Mouse (Mus musculus) lung, embryonic 14.5 days (tissue): ENCODE data around the gene Hoxd3. TPM values are rescaled to one million over a fixed set of nuclear protein-coding genes. Genes with fewer than 3 reads are reported as not detected.

Experiments used
- ATAC-seq: fragments of 200-750 bp; cut with Nextera tagmentation; 2 replicates; pipeline ENCODE4 v1.8.0; 2017; ENCODE audit warnings: mild to moderate bottlenecking, moderate TSS enrichment, moderate library complexity; ENCODE audit not compliant: insufficient read depth
- DNase-seq: peaks from one replicate; pipeline ENCODE4 v3.0.0-alpha.2; 2015
- H3K27ac ChIP-seq: fragments of 300-500 bp; sonication (generic); 2 replicates; pipeline ENCODE4 v1.5.1; 2014; ENCODE audit warnings: low read depth, mild to moderate bottlenecking, moderate library complexity
- H3K27me3 ChIP-seq: fragments of 300-500 bp; sonication (generic); 2 replicates; pipeline ENCODE4 v1.6.1; 2014; ENCODE audit warnings: low read length, control low read depth; ENCODE audit not compliant: insufficient read depth
- H3K36me3 ChIP-seq: fragments of 300-500 bp; sonication (generic); 2 replicates; pipeline ENCODE4 v1.6.1; 2014; ENCODE audit warnings: control low read depth; ENCODE audit not compliant: insufficient read depth
- H3K4me1 ChIP-seq: fragments of 300-500 bp; sonication (generic); 2 replicates; pipeline ENCODE4 v1.6.1; 2014; ENCODE audit warnings: antibody characterized with exemption, control low read depth; ENCODE audit not compliant: insufficient read depth
- H3K4me2 ChIP-seq: fragments of 300-500 bp; sonication (generic); 2 replicates; pipeline ENCODE4 v1.6.1; 2014; ENCODE audit warnings: mild to moderate bottlenecking
- H3K4me3 ChIP-seq: fragments of 300-500 bp; sonication (generic); 2 replicates; pipeline ENCODE4 v1.5.1; 2014; ENCODE audit warnings: low read depth, low read length
- H3K9ac ChIP-seq: fragments of 300-500 bp; sonication (generic); 2 replicates; pipeline ENCODE4 v1.6.1; 2014
- H3K9me3 ChIP-seq: fragments of 300-500 bp; sonication (generic); 2 replicates; pipeline ENCODE4 v1.6.1; 2016; ENCODE audit warnings: low read depth, low read length, control low read depth
- CTCF ChIP-seq: IDR thresholded peaks from 2 replicates; pipeline ENCODE4 v1.5.1; 2016; ENCODE audit warnings: antibody characterized with exemption, low read depth
- WGBS: fragments of 180-500 bp; shearing (Covaris S2); extraction: QIAGEN DNeasy Blood & Tissue Kit; methylation state at CpG from one replicate; pipeline ENCODE4 v1.1.7; 2014; 5-methylcytosine and 5-hydroxymethylcytosine counted together
- polyA plus RNA-seq: library from polyadenylated mRNA; unstranded; fragments of >200 nt; fragmentation: Nextera tagmentation; extraction: Ambion mirVana; gene quantifications from 2 replicates; pipeline ENCODE4 v1.2.1, GENCODE M21; 2014

The Hoxd3 gene
- polyA plus RNA-seq, 1 experiment from 2014 or later: not detected

DNA sequence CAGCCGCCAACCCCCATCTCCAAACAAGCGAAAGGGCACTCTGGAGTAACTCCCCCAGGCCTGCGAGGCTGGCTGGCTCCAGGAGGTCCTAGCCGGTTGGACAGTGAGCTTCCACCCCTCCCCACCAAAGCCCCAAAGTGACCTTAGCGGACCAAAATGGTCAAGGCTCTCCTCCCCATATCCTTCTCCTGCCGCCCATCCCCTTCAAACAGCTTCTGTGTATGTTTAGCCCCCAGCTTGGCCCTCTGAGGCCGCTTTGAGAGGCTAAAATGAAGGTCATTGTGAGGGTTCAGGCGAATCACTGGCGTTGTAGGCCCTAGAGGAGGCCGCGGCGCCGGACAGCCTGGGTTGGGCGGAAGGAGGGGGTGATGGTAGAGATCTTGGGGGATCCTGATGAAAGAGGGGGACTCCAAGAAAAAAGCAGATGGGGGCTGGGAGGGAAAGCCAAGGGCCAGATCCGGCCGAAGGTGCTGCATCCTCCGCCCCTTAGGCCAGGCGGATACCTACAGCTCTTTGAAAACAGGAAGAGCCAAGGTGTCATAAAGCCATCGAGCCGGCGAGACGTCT lies 11.1 kb upstream of the Hoxd3 start:
- DNase-seq (no peak), ATAC-seq (no peak)
- H3K4me2 ChIP-seq: no peak overlapping the region
- no peaks in the 10 kb centered on the region for H3K4me1 ChIP-seq
- H3K27me3 ChIP-seq: peaks cover 97% of the 10 kb centered on the region
- H3K9ac ChIP-seq: no peak overlapping the region
- H3K36me3 ChIP-seq: no peaks in the 10 kb centered on the region
- 5% methylated on average over 22 of the region's 22 CpGs for WGBS
- no peak overlapping the region for H3K4me3 ChIP-seq
- no peak overlapping the region for H3K27ac ChIP-seq
- no peak for TF ChIP-seq CTCF
- H3K9me3 ChIP-seq: no peaks in the 10 kb centered on the region

DNA sequence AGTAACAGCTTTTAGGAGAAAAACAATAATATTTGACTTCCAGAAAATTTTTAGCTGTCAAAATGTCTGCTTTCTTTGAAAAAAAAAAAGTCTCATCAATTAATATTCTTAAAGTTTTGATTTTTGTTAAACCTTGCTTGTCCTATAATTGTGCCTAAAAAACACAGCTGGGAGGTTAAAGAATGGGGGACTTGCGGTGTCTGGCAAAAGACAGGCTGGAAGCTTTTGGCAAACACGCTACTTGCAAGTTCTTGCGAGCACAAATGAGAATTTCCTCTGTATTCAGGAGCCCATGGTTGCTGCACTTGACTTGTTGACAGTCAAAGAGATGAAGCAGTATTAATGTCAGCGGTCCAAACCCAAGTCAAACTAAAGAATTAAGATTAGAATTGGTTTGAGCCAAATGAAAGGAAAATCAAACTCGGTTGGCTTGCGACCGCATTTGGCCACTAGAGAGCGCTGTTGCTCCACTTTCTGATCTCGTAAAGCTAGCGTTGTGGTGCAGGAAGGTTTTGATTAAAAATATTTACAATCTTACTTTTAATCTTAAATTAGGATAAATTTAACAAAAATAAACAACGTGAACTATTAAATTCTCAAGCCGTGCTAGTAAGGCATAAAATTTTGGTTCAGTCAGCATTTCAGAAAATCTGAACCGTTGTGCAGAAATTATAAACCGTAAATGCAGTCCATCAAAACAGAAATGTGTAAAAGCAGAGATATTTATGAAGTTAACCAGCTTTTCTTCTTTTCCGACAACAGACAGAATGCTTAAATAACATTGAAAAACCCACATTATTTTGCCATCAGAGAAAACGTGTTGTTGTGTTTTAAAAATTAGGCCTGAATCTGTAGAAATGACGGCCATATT lies 9.5 kb upstream of the Hoxd3 start:
- TF ChIP-seq CTCF: peak; percentile 89
- no peak overlapping the region for H3K4me2 ChIP-seq
- H3K9ac ChIP-seq: no peak overlapping the region
- peaks cover 96% of the 10 kb centered on the region for H3K27me3 ChIP-seq
- 11% methylated on average over 17 of the region's 17 CpGs for WGBS
- ATAC-seq (no peak), DNase-seq (peak; percentile 95)
- no peak overlapping the region for H3K27ac ChIP-seq
- no peak overlapping the region for H3K4me3 ChIP-seq
- H3K36me3 ChIP-seq: no peaks in the 10 kb centered on the region
- no peaks in the 10 kb centered on the region for H3K9me3 ChIP-seq
- H3K4me1 ChIP-seq: no peaks in the 10 kb centered on the region

DNA sequence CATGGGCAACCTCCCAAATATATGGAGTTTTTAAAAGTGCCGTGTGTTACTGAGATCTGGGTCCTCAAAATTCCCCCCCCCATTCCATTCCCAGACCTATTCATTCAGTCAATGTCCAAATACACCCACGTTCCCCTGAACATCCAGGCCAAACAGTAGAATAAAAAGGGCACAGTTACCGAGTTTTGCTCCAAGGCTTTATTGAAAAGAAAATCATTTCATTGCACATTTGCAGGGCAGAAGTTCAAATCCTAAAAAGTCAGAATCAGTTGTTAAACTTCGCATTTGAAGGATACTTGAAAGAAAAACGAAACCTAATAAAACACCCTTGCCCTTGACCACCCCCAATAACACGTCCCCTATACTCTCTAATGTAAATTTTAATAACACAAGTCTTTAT lies 8.9 kb upstream of the Hoxd3 start:
- Histone ChIP-seq H3K4me3 (no peak overlapping the region), H3K9ac (no peak overlapping the region), H3K4me2 (no peak overlapping the region), H3K9me3 (no peaks in the 10 kb centered on the region), H3K27ac (no peak overlapping the region), H3K4me1 (no peaks in the 10 kb centered on the region), H3K27me3 (peaks cover 96% of the 10 kb centered on the region), H3K36me3 (no peaks in the 10 kb centered on the region)
- ATAC-seq (no peak), DNase-seq (no peak)
- no peak for TF ChIP-seq CTCF
- 17% methylated on average over 6 of the region's 6 CpGs for WGBS

DNA sequence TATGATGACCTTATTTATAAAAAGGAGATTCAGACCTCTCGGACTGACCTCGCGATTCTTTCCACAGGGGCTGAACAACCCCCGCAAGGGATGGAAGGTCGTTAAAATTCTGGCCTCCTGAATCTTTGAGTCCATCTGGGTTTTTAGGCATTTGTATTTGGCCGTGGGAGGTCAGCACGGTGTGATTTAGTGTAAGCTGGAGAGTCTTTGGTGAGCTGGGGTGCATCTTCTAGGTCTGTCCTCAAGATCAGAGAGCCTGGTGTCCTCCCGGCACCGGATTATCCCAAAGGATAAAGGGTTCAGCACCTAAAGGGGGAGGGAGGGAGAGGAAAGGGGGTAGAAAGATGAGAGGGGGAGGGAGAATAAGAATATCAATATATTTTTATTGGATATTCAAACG lies 8.4 kb upstream of the Hoxd3 start:
- TF ChIP-seq CTCF: no peak
- no peak for DNase-seq
- Histone ChIP-seq H3K9me3 (no peaks in the 10 kb centered on the region), H3K27ac (no peak overlapping the region), H3K4me2 (no peak overlapping the region), H3K36me3 (no peaks in the 10 kb centered on the region), H3K9ac (no peak overlapping the region), H3K4me3 (no peak overlapping the region), H3K4me1 (no peaks in the 10 kb centered on the region), H3K27me3 (peaks cover 96% of the 10 kb centered on the region)
- WGBS: 7% methylated on average over 10 of the region's 10 CpGs
- no peak for ATAC-seq

DNA sequence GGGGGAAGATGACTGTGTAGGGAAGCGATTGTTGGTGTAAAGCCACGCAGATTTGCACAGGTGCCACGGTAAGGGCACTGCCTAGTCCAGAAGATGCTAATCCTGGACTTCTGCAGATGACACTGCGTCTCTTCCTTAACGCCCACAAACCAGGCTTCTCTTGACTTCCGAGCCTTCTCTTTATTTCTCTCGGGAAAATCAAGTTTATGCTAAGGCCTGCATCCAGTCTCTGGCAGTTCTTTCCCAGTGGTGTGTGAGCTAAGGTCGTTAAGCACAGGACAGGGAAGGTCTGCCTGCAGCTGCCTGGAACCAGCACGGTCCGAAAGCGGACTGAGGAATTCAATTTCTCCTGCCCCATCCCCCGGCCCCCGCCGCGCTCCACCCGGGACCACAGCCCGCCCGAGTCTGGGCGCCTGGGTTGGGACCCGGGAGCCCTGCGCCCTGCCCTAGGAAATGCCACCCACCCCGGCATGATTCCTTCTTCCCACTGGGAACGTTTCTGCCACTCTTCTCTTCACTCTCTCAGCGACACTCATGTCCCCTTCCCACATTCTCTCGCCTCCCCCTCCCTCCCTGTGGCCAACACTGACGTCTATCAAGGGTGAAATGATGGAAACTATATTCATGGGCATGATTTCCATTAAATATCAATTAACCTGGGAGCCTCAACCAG lies 7.9 kb upstream of the Hoxd3 start:
- H3K36me3 ChIP-seq: no peaks in the 10 kb centered on the region
- no peaks in the 10 kb centered on the region for H3K4me1 ChIP-seq
- DNase-seq: no peak
- H3K9me3 ChIP-seq: no peaks in the 10 kb centered on the region
- no peak overlapping the region for H3K27ac ChIP-seq
- peaks cover 96% of the 10 kb centered on the region for H3K27me3 ChIP-seq
- no peak for TF ChIP-seq CTCF
- no peak overlapping the region for H3K4me3 ChIP-seq
- WGBS: 2% methylated on average over 26 of the region's 26 CpGs
- H3K4me2 ChIP-seq: no peak overlapping the region
- no peak overlapping the region for H3K9ac ChIP-seq
- ATAC-seq: no peak

DNA sequence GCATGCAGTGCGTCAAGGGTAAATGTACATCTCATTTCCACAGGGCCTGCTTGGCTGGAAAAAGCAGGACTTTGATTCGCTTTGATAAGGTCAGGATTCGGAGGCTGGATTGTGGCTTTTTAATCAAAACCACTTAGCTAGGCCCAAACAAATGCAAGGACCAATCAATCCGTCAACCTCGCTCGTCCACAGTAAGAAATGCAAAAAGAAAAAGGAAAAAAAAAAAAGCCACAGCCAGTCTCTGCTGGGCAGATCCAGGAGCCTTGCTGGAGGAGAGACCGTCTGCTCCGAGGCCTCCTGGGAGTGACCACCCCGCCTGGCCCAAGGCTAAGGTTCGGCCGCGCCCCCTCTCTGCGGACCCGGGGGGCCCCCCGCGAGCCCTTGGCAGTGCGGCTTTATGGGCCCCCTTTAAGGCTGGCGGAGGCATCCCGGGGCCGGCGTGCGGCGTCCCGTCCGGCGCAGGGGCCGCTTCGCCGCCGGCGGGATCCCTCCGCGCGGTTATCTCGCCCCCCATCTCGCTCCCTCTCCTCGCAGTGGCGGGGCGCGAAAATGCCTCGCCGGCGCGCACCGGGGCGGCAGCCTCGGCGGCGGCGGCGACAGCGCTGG lies 7.2 kb upstream of the Hoxd3 start, which contains the start of gene Hoxd8:
Gene Hoxd8 (plus strand): TSS at position 223 of the 606 bp plus-strand sequence.
- H3K4me2 ChIP-seq: peak within 1 kb of the TSS; percentile 75
- TF ChIP-seq CTCF: no peak
- H3K27me3 ChIP-seq: peaks cover 96% of the 10 kb centered on the region
- ATAC-seq (no peak), DNase-seq (peak; percentile 56)
- no peaks in the 10 kb centered on the region for H3K9me3 ChIP-seq
- peak within 1 kb of the TSS; percentile 42 for H3K4me3 ChIP-seq
- under 1% methylated on average over 45 of the region's 52 CpGs for WGBS
- no peaks in the 10 kb centered on the region for H3K36me3 ChIP-seq
- H3K27ac ChIP-seq: no peak within 1 kb of the TSS
- peak within 1 kb of the TSS; percentile 36; the same call in 1 of the 2 replicates for H3K9ac ChIP-seq
- no peaks in the 10 kb centered on the region for H3K4me1 ChIP-seq
